Mouse (Mus musculus) midbrain, embryonic 14.5 days (tissue): Measurements from ENCODE around the gene Cit. TPM values are rescaled to one million over a fixed set of nuclear protein-coding genes. Genes with fewer than 3 reads are reported as not detected.

ENCODE experiments used
- ATAC-seq: fragments of 200-750 bp; cut with Nextera tagmentation; 2 replicates; pipeline ENCODE4 v1.8.0; 2017; ENCODE audit warnings: moderate number of reproducible peaks, moderate library complexity; ENCODE audit not compliant: low FRiP score, low TSS enrichment
- DNase-seq: peaks from one replicate; pipeline ENCODE4 v3.0.0-alpha.2; 2015
- H3K27ac ChIP-seq: fragments of 300-500 bp; sonication (generic); replicated peaks from 2 replicates; pipeline ENCODE4 v1.5.1; 2014; ENCODE audit warnings: mild to moderate bottlenecking, low read depth, low read length, moderate library complexity
- H3K27me3 ChIP-seq: fragments of 300-500 bp; sonication (generic); 2 replicates; pipeline ENCODE4 v1.6.1; 2014; ENCODE audit warnings: low read length, control low read depth, mixed read lengths; ENCODE audit not compliant: control insufficient read depth, insufficient read depth
- H3K36me3 ChIP-seq: fragments of 300-500 bp; sonication (generic); 2 replicates; pipeline ENCODE4 v1.6.1; 2014; ENCODE audit warnings: low read length, control low read depth; ENCODE audit not compliant: control insufficient read depth, insufficient read depth
- H3K4me1 ChIP-seq: fragments of 300-500 bp; sonication (generic); 2 replicates; pipeline ENCODE4 v1.6.1; 2014; ENCODE audit warnings: mild to moderate bottlenecking, antibody characterized with exemption, low read length, control low read depth; ENCODE audit not compliant: control insufficient read depth, insufficient read depth
- H3K4me2 ChIP-seq: fragments of 300-500 bp; sonication (generic); 2 replicates; pipeline ENCODE4 v1.6.1; 2014; ENCODE audit warnings: mild to moderate bottlenecking, low read length, moderate library complexity
- H3K4me3 ChIP-seq: fragments of 300-500 bp; sonication (generic); replicated peaks from 2 replicates; pipeline ENCODE4 v1.5.1; 2014; ENCODE audit warnings: low read depth, low read length
- H3K9ac ChIP-seq: fragments of 300-500 bp; sonication (generic); replicated peaks from 2 replicates; pipeline ENCODE4 v1.6.1; 2014; ENCODE audit warnings: mild to moderate bottlenecking, low read length, moderate library complexity
- H3K9me3 ChIP-seq: fragments of 300-500 bp; sonication (generic); 2 replicates; pipeline ENCODE4 v1.6.1; 2016; ENCODE audit warnings: low read length, control low read depth, mixed read lengths; ENCODE audit not compliant: control insufficient read depth
- WGBS: fragments of 180-500 bp; shearing (Covaris S2); extraction: QIAGEN DNeasy Blood & Tissue Kit; methylation state at CpG from one replicate; pipeline ENCODE4 v1.1.7; 2014; 5-methylcytosine and 5-hydroxymethylcytosine counted together
- polyA plus RNA-seq: library from polyadenylated mRNA; unstranded; fragments of >200 nt; fragmentation: Nextera tagmentation; extraction: Ambion mirVana; gene quantifications from 2 replicates; pipeline ENCODE4 v1.2.1, GENCODE M21; 2014

The Cit gene
- polyA plus RNA-seq, 1 experiment from 2014 or later: 17.0 TPM

GRCm38 (mm10) chr5:116045581-116045980, 200.5 kb downstream of the Cit start:
- no peak for DNase-seq
- no peak overlapping the region for H3K27ac ChIP-seq
- H3K9me3 ChIP-seq: no peaks in the 10 kb centered on the region
- no peaks in the 10 kb centered on the region for H3K36me3 ChIP-seq
- no peak for ATAC-seq
- H3K4me1 ChIP-seq: peaks cover 3% of the 10 kb centered on the region; the same call in 1 of the 2 replicates
- H3K4me2 ChIP-seq: no peak overlapping the region
- WGBS: 82% methylated on average over 8 of the region's 8 CpGs
- no peak overlapping the region for H3K9ac ChIP-seq
- H3K27me3 ChIP-seq: no peaks in the 10 kb centered on the region
- H3K4me3 ChIP-seq: no peak overlapping the region

- H3K36me3 ChIP-seq: no peaks in the 10 kb centered on the region
- WGBS: 82% methylated on average over 4 of the region's 4 CpGs
- DNase-seq (no peak), ATAC-seq (no peak)
- H3K4me2 ChIP-seq: no peak overlapping the region
- no peak overlapping the region for H3K4me3 ChIP-seq
- H3K9ac ChIP-seq: no peak overlapping the region
- H3K27me3 ChIP-seq: no peaks in the 10 kb centered on the region
- H3K9me3 ChIP-seq: no peaks in the 10 kb centered on the region
- no peak overlapping the region for H3K27ac ChIP-seq
- peaks cover 3% of the 10 kb centered on the region; the same call in 1 of the 2 replicates for H3K4me1 ChIP-seq
Observed at GRCm38 (mm10) chr5:116046246-116046645, 201.2 kb downstream of the Cit start.

GRCm38 (mm10) chr5:116048321-116048720, 203.2 kb downstream of the Cit start:
- 99% methylated on average over 3 of the region's 3 CpGs for WGBS
- no peak for DNase-seq
- Histone ChIP-seq H3K9me3 (no peaks in the 10 kb centered on the region), H3K9ac (no peak overlapping the region), H3K27me3 (no peaks in the 10 kb centered on the region), H3K27ac (no peak overlapping the region), H3K4me3 (no peak overlapping the region), H3K4me2 (no peak overlapping the region), H3K36me3 (no peaks in the 10 kb centered on the region), H3K4me1 (no peaks in the 10 kb centered on the region)
- ATAC-seq: no peak

- no peak for DNase-seq
Observed at GRCm38 (mm10) chr5:116049821-116050220, 204.7 kb downstream of the Cit start.

GRCm38 (mm10) chr5:116052171-116052570, 207.1 kb downstream of the Cit start:
- no peak overlapping the region for H3K9ac ChIP-seq
- H3K36me3 ChIP-seq: no peaks in the 10 kb centered on the region
- H3K9me3 ChIP-seq: no peaks in the 10 kb centered on the region
- no peak for ATAC-seq
- no peak for DNase-seq
- WGBS: 84% methylated on average over 5 of the region's 5 CpGs
- H3K4me1 ChIP-seq: no peaks in the 10 kb centered on the region
- no peak overlapping the region for H3K4me2 ChIP-seq
- no peak overlapping the region for H3K4me3 ChIP-seq
- H3K27me3 ChIP-seq: no peaks in the 10 kb centered on the region
- H3K27ac ChIP-seq: no peak overlapping the region

More at GRCm38 (mm10) chr5:116049821-116050220, 204.7 kb downstream of the Cit start:
- no peaks in the 10 kb centered on the region for H3K9me3 ChIP-seq
- no peak overlapping the region for H3K4me3 ChIP-seq
- no peaks in the 10 kb centered on the region for H3K4me1 ChIP-seq
- 89% methylated on average over 4 of the region's 4 CpGs for WGBS
- ATAC-seq: no peak
- no peak overlapping the region for H3K9ac ChIP-seq
- no peak overlapping the region for H3K4me2 ChIP-seq
- no peaks in the 10 kb centered on the region for H3K36me3 ChIP-seq
- H3K27me3 ChIP-seq: no peaks in the 10 kb centered on the region
- no peak overlapping the region for H3K27ac ChIP-seq

GRCm38 (mm10) chr5:116052826-116053225, 207.7 kb downstream of the Cit start:
- ATAC-seq (no peak), DNase-seq (no peak)
- no peak overlapping the region for H3K9ac ChIP-seq
- no peak overlapping the region for H3K4me2 ChIP-seq
- H3K36me3 ChIP-seq: no peaks in the 10 kb centered on the region
- no peaks in the 10 kb centered on the region for H3K4me1 ChIP-seq
- no peaks in the 10 kb centered on the region for H3K27me3 ChIP-seq
- no peak overlapping the region for H3K27ac ChIP-seq
- no peaks in the 10 kb centered on the region for H3K9me3 ChIP-seq
- no peak overlapping the region for H3K4me3 ChIP-seq
- 52% methylated on average over 6 of the region's 6 CpGs for WGBS

Other genes starting within 250 kb of the Cit start
- 24.9 and 28.0 TPM in 2 replicates for gene Rab35, start 213.4 kb upstream of the Cit start, polyA plus RNA-seq
- 39.0 and 42.2 TPM in 2 replicates for gene Bicdl1, start 113.7 kb upstream of the Cit start, polyA plus RNA-seq
- gene Prkab1, start 179.2 kb downstream of the Cit start, polyA plus RNA-seq: 46.7 and 49.1 TPM in 2 replicates
- not detected in 2 replicates for gene Tmem233, start 238.0 kb downstream of the Cit start, polyA plus RNA-seq